Mouse (Mus musculus) Patski (cell line): ENCODE results near the gene Klhl7. TPM values are rescaled to one million over a fixed set of nuclear protein-coding genes. Genes with fewer than 3 reads are reported as not detected.

ENCODE experiments used
- ATAC-seq: fragments of 100-300 bp; one replicate; pipeline ENCODE4 v1.8.0; 2021
- CTCF ChIA-PET: fragments of 350-600 bp; sonication (Branson Sonifier 250); formaldehyde crosslinking; loops from one replicate; lab custom pipeline; 2022; ENCODE audit warnings: inconsistent platforms; lab: Charles Lee
- POLR2A ChIA-PET: fragments of 350-600 bp; sonication (Branson Sonifier 250); formaldehyde crosslinking; loops from one replicate; lab custom pipeline; 2022; ENCODE audit warnings: antibody characterized with exemption, inconsistent platforms; lab: Charles Lee
- DNase-seq: peaks from one replicate; pipeline ENCODE4 v3.0.0-alpha.2; 2011; ENCODE audit warnings: low read depth, low spot score
- H3K27me3 ChIP-seq: fragments of 371-371 bp; one replicate; pipeline ENCODE4 v1.5.1; 2021
- CTCF ChIP-seq: fragments of 100-300 bp; IDR thresholded peaks from one replicate; pipeline ENCODE4 v1.5.1; 2021
- in situ Hi-C: fragments of 300-500 bp; cut with MboI; formaldehyde crosslinking; loops from 3 replicates; pipeline ENCODE4 v1.11.1; 2018; ENCODE audit warnings: low pct_unique_long_range_greater_than_20kb, mixed read lengths
- polyA plus RNA-seq: library from polyadenylated mRNA; unstranded; gene quantifications from one replicate; pipeline ENCODE4 v1.2.3, GENCODE M21; 2021

The Klhl7 gene
- polyA plus RNA-seq, 1 experiment from 2014 or later = 40.1 TPM

- DNase-seq (no peak), ATAC-seq (no peak)
- POLR2A ChIA-PET = no interaction called here
- in situ Hi-C loops = loop anchor here (5.0 kb wide), 1 partner anchor 212 kb away; no protein-coding TSS in a partner anchor
- CTCF ChIA-PET = no interaction called here
- TF ChIP-seq CTCF = no peak
- H3K27me3 ChIP-seq = no peaks in the 10 kb centered on the region
Measured at GRCm38 (mm10) chr5:24068955-24069354, 31.4 kb upstream of the Klhl7 start.

DNA sequence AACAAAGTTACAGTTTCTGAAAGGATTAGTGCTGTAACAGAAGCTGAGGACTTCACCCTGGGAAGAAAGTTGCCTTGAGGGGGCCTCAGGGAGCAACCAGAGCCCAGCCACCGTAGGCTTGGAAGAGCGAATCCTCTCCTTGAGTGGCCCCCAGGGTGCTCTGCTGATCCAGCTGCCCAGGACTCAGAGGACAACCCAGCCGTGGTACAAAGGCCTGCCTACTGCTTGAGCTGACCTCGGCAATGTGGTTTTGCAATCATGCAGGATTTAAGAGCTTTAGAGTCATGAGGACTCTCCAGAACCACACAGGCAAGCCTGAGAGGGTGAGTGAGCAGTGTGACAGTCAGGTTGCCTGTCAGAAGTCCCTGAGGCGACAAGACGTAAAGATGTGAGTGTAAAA is 28.4 kb upstream of the Klhl7 start:
- no peak for TF ChIP-seq CTCF
- POLR2A ChIA-PET = no interaction called here
- no peak for DNase-seq
- CTCF ChIA-PET = interaction anchor here (1.4 kb wide), 1 partner anchor 79 kb away, joined by 4 read pairs; no protein-coding TSS in a partner anchor
- no peak for ATAC-seq
- in situ Hi-C loops = no loop called here
- H3K27me3 ChIP-seq = no peaks in the 10 kb centered on the region

GRCm38 (mm10) chr5:24076986-24077718 is 23.3 kb upstream of the Klhl7 start:
- in situ Hi-C loops = no loop called here
- POLR2A ChIA-PET = interaction anchor here (0.6 kb wide), 1 partner anchor 95 kb away, joined by 3 read pairs; no protein-coding TSS in a partner anchor
- TF ChIP-seq CTCF = peak; percentile 91
- no peak for DNase-seq
- CTCF ChIA-PET = interaction anchor here (0.6 to 1.7 kb wide), 9 partner anchors 12 to 173 kb away, joined by 3 to 6 read pairs (median 3); no protein-coding TSS in a partner anchor
- peak; percentile 65 for ATAC-seq
- no peaks in the 10 kb centered on the region for H3K27me3 ChIP-seq

- no peaks in the 10 kb centered on the region for H3K27me3 ChIP-seq
- TF ChIP-seq CTCF = no peak
- DNase-seq = no peak
- POLR2A ChIA-PET = interaction anchor here (0.6 kb wide), 1 partner anchor 94 kb away, joined by 3 read pairs; no protein-coding TSS in a partner anchor
- ATAC-seq = no peak
- CTCF ChIA-PET = interaction anchor here (0.6 to 1.7 kb wide), 8 partner anchors 11 to 174 kb away, joined by 3 to 6 read pairs (median 3); no protein-coding TSS in a partner anchor
- in situ Hi-C loops = no loop called here
Measured at GRCm38 (mm10) chr5:24077739-24078306, 22.6 kb upstream of the Klhl7 start.

- POLR2A ChIA-PET = no interaction called here
- no peak for TF ChIP-seq CTCF
- no peak for ATAC-seq
- in situ Hi-C loops = no loop called here
- CTCF ChIA-PET = interaction anchor here (1.1 to 1.5 kb wide), 2 partner anchors 19 to 174 kb away, joined by 3 to 4 read pairs; no protein-coding TSS in a partner anchor
- DNase-seq = no peak
- H3K27me3 ChIP-seq = no peaks in the 10 kb centered on the region
Measured at GRCm38 (mm10) chr5:24078420-24079179, 21.8 kb upstream of the Klhl7 start.

GRCm38 (mm10) chr5:24080826-24081225 is 19.6 kb upstream of the Klhl7 start:
- H3K27me3 ChIP-seq = peaks cover 5% of the 10 kb centered on the region
- ChIA-PET CTCF (no interaction called here), POLR2A (no interaction called here)
- ATAC-seq (no peak), DNase-seq (no peak)
- TF ChIP-seq CTCF = no peak
- in situ Hi-C loops = no loop called here

DNA sequence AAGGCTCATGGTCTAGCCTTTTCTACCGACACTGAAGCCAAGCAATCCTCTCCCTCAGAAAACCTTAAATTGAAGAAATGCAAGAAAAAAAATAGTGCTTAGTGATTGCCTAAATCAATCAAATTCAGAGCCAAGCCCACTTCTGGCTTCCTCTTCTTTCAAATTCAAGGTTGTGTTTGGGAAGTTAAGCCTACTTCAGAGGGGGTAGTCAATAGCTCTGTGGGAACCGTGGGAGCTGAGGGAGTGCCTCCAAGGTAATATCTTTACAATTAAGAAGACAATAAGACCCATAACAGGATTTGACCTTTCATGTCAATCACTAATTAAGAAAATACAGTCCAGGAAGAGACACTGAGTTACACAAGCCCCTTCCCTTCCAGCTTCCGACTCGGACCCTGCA is 15.6 kb upstream of the Klhl7 start:
- no peak for DNase-seq
- no peak for ATAC-seq
- peaks cover 18% of the 10 kb centered on the region for H3K27me3 ChIP-seq
- CTCF ChIA-PET = no interaction called here
- TF ChIP-seq CTCF = no peak
- POLR2A ChIA-PET = no interaction called here
- in situ Hi-C loops = no loop called here

- DNase-seq (no peak), ATAC-seq (no peak)
- ChIA-PET CTCF (no interaction called here), POLR2A (no interaction called here)
- in situ Hi-C loops = no loop called here
- peaks cover 18% of the 10 kb centered on the region for H3K27me3 ChIP-seq
- no peak for TF ChIP-seq CTCF
Measured at GRCm38 (mm10) chr5:24086241-24086640, 14.2 kb upstream of the Klhl7 start.

DNA sequence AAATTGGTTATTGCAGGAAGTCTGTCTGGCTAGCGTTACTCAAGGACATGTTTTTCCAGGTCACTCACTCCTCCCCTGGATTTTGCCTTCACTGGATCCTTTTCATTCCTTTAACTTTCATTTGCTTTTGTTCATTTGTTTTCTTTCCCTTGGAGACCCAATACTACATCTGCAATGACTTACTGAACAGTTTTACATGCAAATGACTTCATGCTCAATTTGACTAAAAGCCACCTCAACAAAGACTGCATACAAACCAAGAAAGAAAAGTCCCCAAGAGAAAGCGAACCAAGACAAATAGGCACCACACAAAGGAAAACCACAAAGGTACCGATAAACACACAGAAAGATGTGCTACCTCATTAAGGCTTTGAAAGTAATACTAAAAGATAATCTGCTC is 13.5 kb upstream of the Klhl7 start:
- in situ Hi-C loops = no loop called here
- DNase-seq (no peak), ATAC-seq (no peak)
- no peak for TF ChIP-seq CTCF
- CTCF ChIA-PET = no interaction called here
- H3K27me3 ChIP-seq = peaks cover 21% of the 10 kb centered on the region
- POLR2A ChIA-PET = no interaction called here

DNA sequence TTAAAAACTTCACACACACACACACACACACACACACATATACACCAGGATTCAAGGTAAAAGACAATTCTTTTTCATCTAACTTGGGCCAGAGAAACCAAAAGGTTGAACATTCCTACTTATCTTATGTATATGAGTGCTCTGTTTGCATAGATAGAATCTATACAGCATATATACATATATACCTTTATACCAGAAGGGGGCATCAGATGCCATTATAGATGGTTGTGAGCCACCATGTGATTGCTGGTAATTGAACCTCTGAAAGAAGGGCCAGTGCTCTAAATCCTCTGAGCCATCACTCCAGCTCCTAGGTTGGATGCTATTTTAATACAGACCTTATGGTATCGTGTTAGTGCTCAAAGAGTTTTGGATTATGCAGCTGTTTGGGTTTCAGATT is 12.0 kb upstream of the Klhl7 start:
- POLR2A ChIA-PET = no interaction called here
- CTCF ChIA-PET = interaction anchor here (1.0 kb wide), 1 partner anchor 11 kb away, joined by 3 read pairs; no protein-coding TSS in a partner anchor
- ATAC-seq (no peak), DNase-seq (no peak)
- peaks cover 27% of the 10 kb centered on the region for H3K27me3 ChIP-seq
- peak; percentile 36 for TF ChIP-seq CTCF
- in situ Hi-C loops = no loop called here

DNA sequence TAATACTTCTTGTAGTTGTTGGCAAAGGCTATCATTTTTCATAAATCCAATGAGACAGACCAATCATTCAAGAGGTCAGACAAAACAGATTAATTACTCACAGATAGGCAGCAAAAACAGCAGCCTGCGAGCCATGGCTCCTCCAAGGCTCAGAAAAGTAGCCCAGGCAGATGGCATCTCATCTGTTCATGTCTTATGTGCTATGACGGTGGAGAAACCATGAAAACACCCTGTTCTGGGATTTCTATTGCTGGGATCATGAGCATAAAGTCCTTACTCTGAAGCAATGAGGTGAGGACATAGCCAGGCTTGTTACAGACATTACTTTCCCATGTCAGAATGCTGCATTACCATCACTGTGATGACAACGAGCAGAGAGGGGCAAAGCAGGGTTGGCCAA is 7.9 kb upstream of the Klhl7 start:
- DNase-seq (no peak), ATAC-seq (no peak)
- CTCF ChIA-PET = no interaction called here
- POLR2A ChIA-PET = no interaction called here
- no peak for TF ChIP-seq CTCF
- in situ Hi-C loops = no loop called here
- peaks cover 22% of the 10 kb centered on the region for H3K27me3 ChIP-seq
